Mouse (Mus musculus) midbrain, postnatal 0 days (tissue): ENCODE data around the gene Ptf1a. TPM values are rescaled to one million over a fixed set of nuclear protein-coding genes. Genes with fewer than 3 reads are reported as not detected.

Experiments used
- ATAC-seq: fragments of 200-750 bp; cut with Nextera tagmentation; 2 replicates; pipeline ENCODE4 v1.8.0; 2017; ENCODE audit warnings: moderate number of reproducible peaks, mild to moderate bottlenecking, moderate TSS enrichment, moderate library complexity; ENCODE audit not compliant: low FRiP score
- DNase-seq: peaks from one replicate; pipeline ENCODE4 v3.0.0-alpha.2; 2015; ENCODE audit warnings: low spot score
- H3K27ac ChIP-seq: fragments of 300-500 bp; sonication (generic); 2 replicates; pipeline ENCODE4 v1.5.1; 2014; ENCODE audit warnings: low read depth, mild to moderate bottlenecking, low read length, mixed read lengths
- H3K27me3 ChIP-seq: fragments of 300-500 bp; sonication (generic); 2 replicates; pipeline ENCODE4 v1.6.1; 2014; ENCODE audit warnings: low read length, control low read depth, mixed read lengths; ENCODE audit not compliant: insufficient read depth
- H3K36me3 ChIP-seq: fragments of 300-500 bp; sonication (generic); 2 replicates; pipeline ENCODE4 v1.6.1; 2014; ENCODE audit warnings: low read length, control low read depth, mixed read lengths; ENCODE audit not compliant: insufficient read depth
- H3K4me1 ChIP-seq: fragments of 300-500 bp; sonication (generic); 2 replicates; pipeline ENCODE4 v1.6.1; 2014; ENCODE audit warnings: mild to moderate bottlenecking, control low read depth, antibody characterized with exemption, low read length, mixed read lengths; ENCODE audit not compliant: insufficient read depth
- H3K4me2 ChIP-seq: fragments of 300-500 bp; sonication (generic); 2 replicates; pipeline ENCODE4 v1.6.1; 2014; ENCODE audit warnings: low read depth, mild to moderate bottlenecking, low read length, mixed read lengths; ENCODE audit not compliant: poor library complexity, severe bottlenecking
- H3K4me3 ChIP-seq: fragments of 300-500 bp; sonication (generic); 2 replicates; pipeline ENCODE4 v1.5.1; 2014; ENCODE audit warnings: low read depth, mild to moderate bottlenecking, low read length, moderate library complexity
- H3K9ac ChIP-seq: fragments of 300-500 bp; sonication (generic); replicated peaks from 2 replicates; pipeline ENCODE4 v1.6.1; 2014; ENCODE audit warnings: mild to moderate bottlenecking, low read length, moderate library complexity, mixed read lengths; ENCODE audit not compliant: poor library complexity, severe bottlenecking
- H3K9me3 ChIP-seq: fragments of 300-500 bp; sonication (generic); 2 replicates; pipeline ENCODE4 v1.6.1; 2016; ENCODE audit warnings: low read length, control low read depth
- CTCF ChIP-seq: IDR thresholded peaks from 2 replicates; pipeline ENCODE4 v1.5.1; 2016; ENCODE audit warnings: antibody characterized with exemption, mild to moderate bottlenecking
- WGBS: fragments of 180-500 bp; shearing (Covaris S2); extraction: QIAGEN DNeasy Blood & Tissue Kit; methylation state at CpG from one replicate; pipeline ENCODE4 v1.1.7; 2014; 5-methylcytosine and 5-hydroxymethylcytosine counted together
- polyA plus RNA-seq: library from polyadenylated mRNA; unstranded; fragments of >200 nt; fragmentation: Nextera tagmentation; extraction: Ambion mirVana; gene quantifications from 2 replicates; pipeline ENCODE4 v1.2.1, GENCODE M21; 2015
- total RNA-seq: library from RNA; depleted of rRNA; stranded (reverse); fragments of >200 nt; gene quantifications from 2 replicates; pipeline ENCODE4 v1.2.3, GENCODE M21; 2014

The Ptf1a gene
- total and polyA plus RNA-seq, 2 experiments from 2014 or later = 3.0 TPM; not detected in 1

- Histone ChIP-seq H3K36me3 (no peaks in the 10 kb centered on the region), H3K4me1 (peaks cover 5% of the 10 kb centered on the region; the same call in 1 of the 2 replicates), H3K4me3 (peak overlapping the region; percentile 22; the same call in 1 of the 2 replicates), H3K27ac (no peak overlapping the region), H3K9me3 (no peaks in the 10 kb centered on the region), H3K4me2 (no peak overlapping the region), H3K27me3 (peaks cover 75% of the 10 kb centered on the region), H3K9ac (no peak overlapping the region)
- no peak for TF ChIP-seq CTCF
- no peak for DNase-seq
- 0 out of 2 replicates have a peak, but pooled peaks have one; percentile 25 for ATAC-seq
- 3% methylated on average over 31 of the region's 31 CpGs for WGBS
Measured at GRCm38 (mm10) chr2:19429691-19430690, 15.5 kb upstream of the Ptf1a start.

DNA sequence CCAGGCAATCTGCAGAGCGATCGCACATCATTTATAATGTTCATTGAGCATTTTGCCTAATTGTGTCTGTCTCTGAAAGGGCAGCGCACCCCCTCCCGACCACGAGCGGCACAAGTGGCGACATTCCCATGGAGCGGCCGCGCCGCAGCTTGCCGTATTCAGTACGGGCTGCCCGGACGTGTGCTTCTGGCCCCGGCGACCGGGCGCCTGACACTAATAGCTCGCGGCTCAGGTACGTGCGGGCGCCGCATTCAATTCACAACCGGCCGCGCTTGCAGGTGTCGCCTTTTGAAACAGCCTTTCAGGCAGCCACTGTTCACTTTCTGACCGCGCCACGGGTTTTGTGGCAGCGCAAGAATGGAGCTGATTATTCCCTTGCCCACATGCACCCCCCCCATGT, 14.7 kb upstream of the Ptf1a start:
- H3K4me2 ChIP-seq = peak overlapping the region; percentile 42
- ATAC-seq = peak; percentile 32; the same call in 1 of the 2 replicates
- peak overlapping the region; percentile 22; the same call in 1 of the 2 replicates for H3K4me3 ChIP-seq
- H3K36me3 ChIP-seq = no peaks in the 10 kb centered on the region
- H3K4me1 ChIP-seq = peaks cover 5% of the 10 kb centered on the region; the same call in 1 of the 2 replicates
- WGBS = under 1% methylated on average over 33 of the region's 33 CpGs
- TF ChIP-seq CTCF = no peak
- H3K27ac ChIP-seq = no peak overlapping the region
- no peak overlapping the region for H3K9ac ChIP-seq
- DNase-seq = no peak
- H3K9me3 ChIP-seq = no peaks in the 10 kb centered on the region
- peaks cover 81% of the 10 kb centered on the region for H3K27me3 ChIP-seq

GRCm38 (mm10) chr2:19431186-19431585, 14.3 kb upstream of the Ptf1a start:
- WGBS = 2% methylated on average over 18 of the region's 18 CpGs
- TF ChIP-seq CTCF = peak; percentile 49
- H3K4me1 ChIP-seq = peaks cover 5% of the 10 kb centered on the region; the same call in 1 of the 2 replicates
- peak overlapping the region; percentile 22; the same call in 1 of the 2 replicates for H3K4me3 ChIP-seq
- H3K9ac ChIP-seq = no peak overlapping the region
- H3K27me3 ChIP-seq = peaks cover 84% of the 10 kb centered on the region
- no peak for DNase-seq
- no peak overlapping the region for H3K27ac ChIP-seq
- H3K36me3 ChIP-seq = no peaks in the 10 kb centered on the region
- H3K9me3 ChIP-seq = no peaks in the 10 kb centered on the region
- peak overlapping the region; percentile 42 for H3K4me2 ChIP-seq
- ATAC-seq = peak; percentile 60; the same call in 1 of the 2 replicates

- 4% methylated on average over 39 of the region's 41 CpGs for WGBS
- peak; percentile 45; the same call in 1 of the 2 replicates for ATAC-seq
- Histone ChIP-seq H3K9me3 (no peaks in the 10 kb centered on the region), H3K27me3 (peaks cover 79% of the 10 kb centered on the region), H3K4me2 (no peak overlapping the region), H3K27ac (no peak overlapping the region), H3K4me3 (no peak overlapping the region), H3K4me1 (peaks cover 5% of the 10 kb centered on the region; the same call in 1 of the 2 replicates), H3K36me3 (no peaks in the 10 kb centered on the region), H3K9ac (no peak overlapping the region)
- DNase-seq = no peak
- no peak for TF ChIP-seq CTCF
Measured at GRCm38 (mm10) chr2:19431614-19432323, 13.7 kb upstream of the Ptf1a start.

- ATAC-seq = no peak
- Histone ChIP-seq H3K4me1 (no peaks in the 10 kb centered on the region), H3K4me3 (no peak overlapping the region), H3K9ac (no peak overlapping the region), H3K9me3 (no peaks in the 10 kb centered on the region), H3K27ac (no peak overlapping the region), H3K27me3 (peaks cover 73% of the 10 kb centered on the region), H3K4me2 (no peak overlapping the region), H3K36me3 (no peaks in the 10 kb centered on the region)
- no peak for DNase-seq
- 4% methylated on average over 9 of the region's 9 CpGs for WGBS
- no peak for TF ChIP-seq CTCF
Measured at GRCm38 (mm10) chr2:19444346-19444745, 1.1 kb upstream of the Ptf1a start.
